Comparison of ENCODE assay signal across 11 mouse cellular contexts in genomic region chr2:163911826-163912444, GRCm38 (mm10). TPM values are rescaled to one million over a fixed set of nuclear protein-coding genes. Genes with fewer than 3 reads are reported as not detected.
DNase-seq lines count a peak whose midpoint lies in the region; ATAC-seq and TF ChIP-seq lines count a peak whose summit lies in the region.
"Had no signal": no experiment of that assay in that cellular context is flagged by ENCODE, and none has a peak within 500 bp of the region (broad histone marks: within the 10 kb centered on the region; RNA-seq: fewer than 3 reads in every experiment).

No protein-coding gene starts in this region.

- TF ChIP-seq CTCF in cortical plate, adult 2 months (IDR thresholded peaks at IDR 0.05; ENCODE audit: extremely low read depth, insufficient read depth, low read length): no peak
- no peak for TF ChIP-seq CTCF in intestine, postnatal 0 days (IDR thresholded peaks at IDR 0.05; ENCODE audit: low read depth)

- intact Hi-C loops in heart, postnatal 36 days (cut with DNase I): loop anchor here (5.0 kb wide), 1 partner anchor 55 kb away; no protein-coding TSS in a partner anchor

- H3K27me3 ChIP-seq in intestine, postnatal 0 days (replicated peaks; ENCODE audit: control insufficient read depth, insufficient read depth, low read length): peaks cover 23% of the 10 kb centered on the region

- H3K4me3 ChIP-seq in cortical plate, adult 2 months (ENCODE audit: insufficient read depth, low read length): no peak overlapping the region
- H3K4me3 ChIP-seq in intestine, postnatal 0 days (ENCODE audit: low read depth, low read length): no peak overlapping the region
- H3K4me3 ChIP-seq: midbrain, embryonic 13.5 days had no signal

- no peaks in the 10 kb centered on the region for H3K9me3 ChIP-seq in intestine, postnatal 0 days (ENCODE audit: control insufficient read depth)
- H3K9me3 ChIP-seq: midbrain, embryonic 13.5 days had no signal

- DNase-seq in heart, adult 18-20 months: peak; percentile 31 to 52
- DNase-seq in heart, postnatal 36 days: no peak
- peak; percentile 33 to 72 for DNase-seq in gastrocnemius, adult 8-10 months (ENCODE audit: low spot score in 2 of 2)
- peak; percentile 78 to 83 for DNase-seq in right cerebral cortex, postnatal 10 days (ENCODE audit: low spot score in 2 of 2)
- DNase-seq in layer of hippocampus, adult 8-10 months (ENCODE audit: low spot score in 2 of 2): no peak
- DNase-seq: thymus, postnatal 25 days had no signal

- TF ChIP-seq POLR2A in cortical plate, adult 2 months (IDR thresholded peaks at IDR 0.05; ENCODE audit: extremely low read depth, insufficient read depth, low read length): peak; percentile 32; the same call in 1 of the 2 replicates

- H3K4me1 ChIP-seq in cortical plate, adult 2 months (ENCODE audit: control insufficient read depth, insufficient read depth, low read length): peaks cover 7% of the 10 kb centered on the region
- H3K4me1 ChIP-seq in intestine, postnatal 0 days (replicated peaks; ENCODE audit: control insufficient read depth, insufficient read depth, low read length): no peaks in the 10 kb centered on the region

- H3K36me3 ChIP-seq in intestine, postnatal 0 days (ENCODE audit: control insufficient read depth, insufficient read depth): no peaks in the 10 kb centered on the region
- H3K36me3 ChIP-seq: midbrain, embryonic 13.5 days had no signal

- H3K9ac ChIP-seq in intestine, postnatal 0 days (ENCODE audit: low read depth, low read length): no peak overlapping the region
- H3K9ac ChIP-seq: midbrain, embryonic 13.5 days had no signal

- no peak for ATAC-seq in intestine, postnatal 0 days
- ATAC-seq: midbrain, embryonic 13.5 days had no signal

- 65% methylated on average over 14 of the region's 14 CpGs for WGBS in intestine, postnatal 0 days

- no peak overlapping the region for H3K4me2 ChIP-seq in intestine, postnatal 0 days (replicated peaks; ENCODE audit: low read depth)
- H3K4me2 ChIP-seq: midbrain, embryonic 13.5 days had no signal

- peak overlapping the region; percentile 74 for H3K27ac ChIP-seq in cortical plate, adult 2 months (ENCODE audit: insufficient read depth, low read length)
- no peak overlapping the region for H3K27ac ChIP-seq in intestine, postnatal 0 days (ENCODE audit: low read depth, low read length)
- H3K27ac ChIP-seq: midbrain, embryonic 13.5 days had no signal

RNA-seq across cellular contexts. Expression of gene Rims4, which starts 6.5 kb away (rescaled TPM):
- 1 to 10 TPM; 2.0 to 2.2 TPM for total RNA-seq in heart, adult 18-20 months (2021)
- total RNA-seq in heart, postnatal 36 days (2021): under 1 TPM; 0.50 to 0.62 TPM
- polyA plus RNA-seq in cortical plate, adult 2 months (2012; rRNA removed): 33.2 and 33.4 TPM in 2 replicates
- 1 to 10 TPM; 1.5 to 2.5 (median 1.6) TPM for total RNA-seq in gastrocnemius, adult 8-10 months (2022)
- polyA plus RNA-seq in intestine, postnatal 0 days (2015; fragmentation: Nextera tagmentation; extraction: Ambion mirVana): 0.53 and 0.55 TPM in 2 replicates
- total RNA-seq in layer of hippocampus, adult 8-10 months (2022): 10 to 100 TPM; 34.0 to 50.8 (median 41.7) TPM

RNA-seq across cellular contexts. Expression of gene Kcnk15, which starts 58.5 kb away (rescaled TPM):
- not detected for total RNA-seq in heart, adult 18-20 months (2021)
- total RNA-seq in heart, postnatal 36 days (2021): not detected
- 0.10 and 0.13 TPM in 2 replicates for polyA plus RNA-seq in cortical plate, adult 2 months (2012; rRNA removed)
- not detected for total RNA-seq in gastrocnemius, adult 8-10 months (2022)
- polyA plus RNA-seq in intestine, postnatal 0 days (2015; fragmentation: Nextera tagmentation; extraction: Ambion mirVana): not detected in 2 replicates
- total RNA-seq in layer of hippocampus, adult 8-10 months (2022): not detected
- polyA plus RNA-seq: intestine, embryonic 14.5 days; liver, embryonic 16.5 days had no signal

Comparison
In these comparisons a context has a peak if more than half of its experiments do, and no peak if none do; other contexts are left out.
1. DNase-seq: peak in heart, adult 18-20 months (2 of 2), gastrocnemius, adult 8-10 months (2 of 2) and right cerebral cortex, postnatal 10 days (2 of 2); none in heart, postnatal 36 days (0 of 2) and layer of hippocampus, adult 8-10 months (0 of 2).
2. RNA of gene Rims4, which starts 6.5 kb away (total RNA-seq): 34.0 to 50.8 TPM in layer of hippocampus, adult 8-10 months; 2.0 to 2.2 TPM in heart, adult 18-20 months, 1.5 to 2.5 TPM in gastrocnemius, adult 8-10 months and 0.50 to 0.62 TPM in heart, postnatal 36 days; every median in the first group is over 4 times any median in the second.